Mouse (Mus musculus): Measurements from ENCODE around the gene Gm12790. TPM values are rescaled to one million over a fixed set of nuclear protein-coding genes. Genes with fewer than 3 reads are reported as not detected.

Gm12790 gene
- not detected in 2 replicates for polyA plus RNA-seq (2012)

DNA sequence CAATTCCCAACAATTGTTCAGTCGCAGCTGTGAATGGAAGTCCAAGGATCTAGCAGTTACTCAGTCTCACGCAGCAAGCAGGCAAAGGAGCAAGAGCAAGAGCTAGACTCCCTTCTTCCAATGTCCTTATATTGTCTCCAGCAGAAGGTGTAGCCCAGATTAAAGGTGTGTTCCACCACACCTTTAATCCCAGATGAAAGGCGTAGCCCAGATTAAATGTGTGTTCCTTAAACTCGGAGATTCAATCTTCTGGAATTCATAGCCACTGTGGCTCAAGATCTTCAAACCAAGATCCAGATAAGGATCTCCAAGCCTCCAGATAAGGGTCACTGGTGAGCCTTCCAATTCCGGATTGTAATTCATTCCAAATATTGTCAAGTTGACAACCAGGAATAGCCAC, at the start of gene Gm12790:
Gm12790 (minus strand) TSS at position 101 of the 400 bp plus-strand sequence.

DNA sequence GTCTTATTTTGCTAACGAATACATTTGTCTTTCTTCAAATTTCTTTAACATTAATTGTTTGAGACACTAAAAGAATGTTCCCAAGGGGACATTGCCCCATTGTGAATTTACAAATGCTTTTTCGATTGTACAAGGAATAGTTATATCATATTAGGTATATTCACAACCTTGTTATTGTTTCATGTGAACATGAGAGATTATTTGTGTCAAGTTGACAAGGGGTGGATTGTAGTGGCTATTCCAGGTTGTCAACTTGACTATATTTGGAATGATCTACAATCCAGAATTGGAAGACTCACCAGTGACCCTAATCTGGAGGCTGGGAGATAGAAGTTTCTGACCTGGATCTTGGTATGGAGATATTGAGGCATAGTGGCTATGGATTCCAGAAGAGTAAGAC, 5.5 kb upstream of the Gm12790 start, which contains the start of gene Gm12789:
Gm12789 (plus strand) TSS at position 301 of the 400 bp plus-strand sequence.

DNA sequence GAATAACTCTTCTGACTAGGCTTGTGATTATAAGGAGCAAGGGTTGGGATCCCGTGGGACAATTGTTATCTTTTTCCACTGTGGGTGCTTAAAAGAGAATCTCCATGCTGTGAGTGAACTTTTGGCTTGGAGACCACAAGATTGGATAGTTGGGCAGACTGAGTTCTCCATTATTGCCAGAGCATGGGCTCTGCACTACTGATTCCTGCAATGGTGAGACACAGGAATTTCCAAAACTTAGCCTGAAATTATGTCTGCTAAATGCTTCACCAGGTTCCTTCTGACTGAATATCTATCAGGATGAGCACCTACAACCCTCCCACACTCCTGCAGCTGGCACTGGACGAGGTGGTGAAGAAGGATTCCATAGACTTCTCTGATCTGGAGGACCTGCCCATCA, 40.7 kb downstream of the Gm12790 start, which contains the start of gene Gm12794:
Gm12794 (plus strand) TSS at position 301 of the 400 bp plus-strand sequence.

Other genes with a start within 250 kb of the Gm12790 start
- gene B020004J07Rik, start 137.0 kb downstream of the Gm12790 start, polyA plus RNA-seq (2012): not detected in 2 replicates
- not detected in 2 replicates for gene C130073F10Rik, start 87.3 kb downstream of the Gm12790 start, polyA plus RNA-seq (2012)
- not detected in 2 replicates for gene Gm12800, start 71.9 kb downstream of the Gm12790 start, polyA plus RNA-seq (2012)
- gene Gm12794, start 40.6 kb downstream of the Gm12790 start, polyA plus RNA-seq (2012): not detected in 2 replicates
- gene Gm12789, start 5.6 kb upstream of the Gm12790 start, polyA plus RNA-seq (2012): not detected in 2 replicates
- 22.2 and 39.2 TPM in 2 replicates for gene Pde4b, start 106.5 kb upstream of the Gm12790 start, polyA plus RNA-seq (2012)

Data from megakaryocyte-erythroid progenitor cell, adult 5 weeks (primary cell).